Mouse (Mus musculus) frontal cortex, postnatal 10 days (tissue): Measurements from ENCODE around the gene Slc16a11.

Experiments used
- DNase-seq, 2 experiments: peaks; one replicate each; pipeline ENCODE4 v3.0.0; 2022; ENCODE audit warnings: low spot score in 2 of 2, mixed read lengths in 1 of 2

The Slc16a11 gene

GRCm38 (mm10) chr11:70200036-70200608 is 12.4 kb upstream of the Slc16a11 start:
- no peak for DNase-seq

- peak; percentile 42 to 75 for DNase-seq
These were observed 10.9 kb upstream of the Slc16a11 start for GRCm38 (mm10) chr11:70201691-70202090.

GRCm38 (mm10) chr11:70206801-70207200 is 5.8 kb upstream of the Slc16a11 start:
- no peak for DNase-seq

- DNase-seq: no peak
These were observed 5.3 kb upstream of the Slc16a11 start for GRCm38 (mm10) chr11:70207283-70207682.

- no peak for DNase-seq
These were observed 3.7 kb upstream of the Slc16a11 start for GRCm38 (mm10) chr11:70208778-70209388.

- DNase-seq: no peak
These were observed 1.9 kb upstream of the Slc16a11 start for GRCm38 (mm10) chr11:70210681-70211080.

- no peak for DNase-seq
These were observed 580 bp upstream of the Slc16a11 start for GRCm38 (mm10) chr11:70211972-70212371.

GRCm38 (mm10) chr11:70212896-70213295 is 344 bp downstream of the Slc16a11 start:
- peak; percentile 41 to 65 for DNase-seq

- peak; percentile 28 to 36 for DNase-seq
These were observed 1.2 kb downstream of the Slc16a11 start for GRCm38 (mm10) chr11:70213736-70214135.

GRCm38 (mm10) chr11:70214191-70214855 is 1.8 kb downstream of the Slc16a11 start:
- DNase-seq: peak; percentile 36 to 42

GRCm38 (mm10) chr11:70214856-70215209 is 2.3 kb downstream of the Slc16a11 start:
- peak in 1 of 2 experiments; percentile 19 for DNase-seq

GRCm38 (mm10) chr11:70215301-70215700 is 2.7 kb downstream of the Slc16a11 start:
- DNase-seq: peak in 1 of 2 experiments; percentile 21

GRCm38 (mm10) chr11:70216103-70216502 is 3.6 kb downstream of the Slc16a11 start:
- DNase-seq: no peak

GRCm38 (mm10) chr11:70218039-70218438 is 5.5 kb downstream of the Slc16a11 start:
- DNase-seq: no peak

GRCm38 (mm10) chr11:70218741-70219470 is 6.4 kb downstream of the Slc16a11 start:
- DNase-seq: peak in 1 of 2 experiments; percentile 7

GRCm38 (mm10) chr11:70219873-70220272 is 7.3 kb downstream of the Slc16a11 start:
- DNase-seq: no peak

GRCm38 (mm10) chr11:70220323-70220722 is 7.8 kb downstream of the Slc16a11 start:
- peak in 1 of 2 experiments; percentile 44 for DNase-seq

GRCm38 (mm10) chr11:70220731-70221602 is 8.4 kb downstream of the Slc16a11 start, which contains the start of gene Slc16a13:
TSS of gene Slc16a13 (minus strand) at chr11:70221064.
- peak; percentile 94 to 95 for DNase-seq

GRCm38 (mm10) chr11:70221603-70222500 is 9.3 kb downstream of the Slc16a11 start:
- peak in 1 of 2 experiments; percentile 16 for DNase-seq

GRCm38 (mm10) chr11:70223724-70224123 is 11.2 kb downstream of the Slc16a11 start:
- DNase-seq: no peak
